Mouse (Mus musculus) heart, postnatal 10 days (tissue): ENCODE measurements at regions not wholly inside any gene's neighbourhood (a gene's known extent, or its start where the extent isn't known, plus 50 kb on each side); places are given as distances from the start of the nearest gene placed in this dataset.

ENCODE experiments used
- DNase-seq, 2 experiments: peaks; one replicate each; pipeline ENCODE4 v3.0.0; 2021
- intact Hi-C: fragments of 180-260 bp; cut with DNase I; formaldehyde crosslinking; loops from one replicate; pipeline ENCODE4 v1.15.1; 2025

DNA sequence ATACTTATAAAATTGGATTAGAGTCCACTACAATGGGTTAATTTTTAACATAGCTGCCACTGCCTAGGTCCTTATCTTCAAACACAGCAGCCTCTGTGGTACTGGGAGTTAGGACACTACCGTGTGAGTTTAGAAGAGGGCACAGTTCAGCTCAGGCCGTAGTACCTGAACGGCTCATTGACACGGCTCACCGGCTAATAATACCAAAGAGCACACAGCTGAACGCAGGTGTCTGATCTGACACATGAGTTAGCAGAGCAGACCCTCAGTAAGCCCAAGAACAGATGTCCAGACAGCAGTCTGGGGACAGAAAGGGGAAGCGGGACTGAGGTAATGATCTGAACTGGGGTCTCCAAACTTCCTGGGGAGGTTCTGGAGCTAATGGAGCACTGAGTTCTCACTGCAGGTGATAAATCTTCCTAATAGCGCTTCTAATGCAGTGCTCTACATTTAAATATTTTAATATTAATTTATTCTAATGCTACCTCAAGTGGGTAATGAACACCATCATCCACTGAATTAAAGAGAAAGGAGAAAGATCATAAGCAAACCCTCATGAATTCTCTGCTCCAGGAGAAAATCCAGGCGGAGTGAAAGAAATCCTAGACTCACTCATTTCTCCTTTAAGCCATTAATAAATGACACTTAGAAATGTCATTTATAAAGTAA is 90.8 kb upstream of the Rapgef5 start:
- DNase-seq: no peak
- intact Hi-C loops: loop anchor here (2.0 to 5.0 kb wide), 2 partner anchors 21 to 107 kb away; no protein-coding TSS in a partner anchor

DNA sequence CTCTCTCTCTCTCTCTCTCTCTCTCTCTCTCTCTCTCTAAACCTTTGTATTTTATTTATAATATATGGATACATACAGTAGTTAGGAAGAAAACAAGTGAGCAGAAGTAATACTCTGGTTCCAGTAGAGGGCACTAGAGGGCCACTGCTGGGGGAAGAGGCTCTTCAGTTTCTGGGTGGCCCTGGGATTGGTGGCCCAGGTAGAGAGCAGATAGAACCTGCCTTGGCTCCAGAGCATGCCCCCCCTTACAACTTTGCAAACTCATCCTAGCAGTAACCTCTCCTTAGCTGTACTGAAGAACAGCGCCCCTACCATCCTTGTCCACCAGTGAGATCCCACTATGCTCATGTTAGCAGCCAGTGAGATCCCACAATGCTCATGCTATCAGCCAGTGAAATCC is 88.8 kb upstream of the Rapgef5 start:
- DNase-seq: peak; percentile 51 to 71
- intact Hi-C loops: loop anchor here (1.0 to 5.0 kb wide), 4 partner anchors 23 to 342 kb away; no protein-coding TSS in a partner anchor

DNA sequence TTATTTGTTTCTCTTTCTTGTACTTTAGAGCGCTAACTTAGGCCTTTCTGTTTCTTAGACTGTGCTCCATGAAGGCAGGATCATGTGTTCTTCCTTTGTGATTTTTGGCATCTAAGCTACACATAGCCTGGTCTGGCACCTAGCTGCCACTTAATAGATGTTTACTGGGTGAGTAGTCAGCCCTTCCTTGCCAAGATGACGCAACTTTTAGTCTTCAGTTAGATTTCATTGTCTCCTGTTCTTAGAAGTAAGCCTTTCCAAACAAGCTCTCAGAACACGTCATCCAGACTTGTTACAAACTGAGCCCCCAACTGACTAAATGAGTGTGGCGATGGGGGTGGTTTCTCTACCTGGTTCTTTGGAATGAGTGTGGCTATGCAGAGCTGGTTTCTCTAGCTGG is 85.4 kb upstream of the Rapgef5 start:
- intact Hi-C loops: no loop called here
- DNase-seq: no peak

DNA sequence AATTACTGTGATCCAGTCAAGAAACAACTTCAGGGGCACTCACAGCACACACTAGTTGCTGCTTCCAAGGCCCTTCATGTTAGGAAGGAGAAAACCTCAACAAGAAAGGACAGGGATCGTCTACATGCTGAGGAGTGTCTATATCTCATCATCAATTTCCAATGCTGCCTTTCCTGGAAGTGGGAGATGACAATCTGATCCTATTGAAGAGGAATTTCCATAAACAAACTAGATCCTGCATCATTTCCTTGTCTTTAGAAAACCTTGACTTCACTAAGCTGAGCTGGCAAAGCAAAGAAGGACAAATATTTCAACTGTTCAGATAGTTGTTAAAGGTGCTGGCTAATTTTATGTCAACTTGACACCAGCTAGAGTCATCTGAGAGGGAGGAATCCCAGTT is 83.5 kb upstream of the Rapgef5 start:
- intact Hi-C loops: no loop called here
- DNase-seq: no peak

- intact Hi-C loops: no loop called here
- no peak for DNase-seq
Measured at GRCm38 (mm10) chr12:117437011-117437410, 79.3 kb upstream of the Rapgef5 start.

DNA sequence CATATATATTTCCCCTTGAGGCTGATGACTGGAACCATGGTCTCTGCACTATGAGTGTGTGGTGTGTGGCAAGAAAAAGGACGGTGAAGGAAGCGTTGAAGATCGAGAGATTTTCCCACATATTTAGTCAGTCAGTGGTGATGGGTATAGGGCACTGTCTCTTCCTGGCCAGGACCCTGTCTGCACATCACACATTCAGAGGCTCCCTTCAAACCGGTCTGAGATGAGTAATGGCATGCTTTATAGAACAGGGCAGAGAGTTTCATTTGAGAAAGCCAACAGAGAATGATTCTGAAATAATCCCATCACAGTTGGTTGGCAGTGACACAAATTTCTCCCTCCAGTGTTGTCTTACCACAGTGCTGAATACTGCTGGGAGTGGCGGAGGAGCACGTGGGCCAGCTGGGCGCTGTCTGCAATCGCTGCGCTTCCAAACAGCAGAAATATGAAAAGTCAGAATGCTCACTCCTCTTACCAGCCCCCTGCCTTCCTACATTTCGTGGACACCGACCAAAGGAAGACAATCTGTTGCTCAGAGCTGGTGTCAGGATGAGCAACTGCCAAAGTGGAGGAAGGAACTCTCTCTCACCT is 77.2 kb upstream of the Rapgef5 start:
- intact Hi-C loops: no loop called here

GRCm38 (mm10) chr12:117444247-117444989 is 71.9 kb upstream of the Rapgef5 start:
- no peak for DNase-seq
- intact Hi-C loops: no loop called here

More for the DNA sequence above, 77.2 kb upstream of the Rapgef5 start:
- no peak for DNase-seq

DNA sequence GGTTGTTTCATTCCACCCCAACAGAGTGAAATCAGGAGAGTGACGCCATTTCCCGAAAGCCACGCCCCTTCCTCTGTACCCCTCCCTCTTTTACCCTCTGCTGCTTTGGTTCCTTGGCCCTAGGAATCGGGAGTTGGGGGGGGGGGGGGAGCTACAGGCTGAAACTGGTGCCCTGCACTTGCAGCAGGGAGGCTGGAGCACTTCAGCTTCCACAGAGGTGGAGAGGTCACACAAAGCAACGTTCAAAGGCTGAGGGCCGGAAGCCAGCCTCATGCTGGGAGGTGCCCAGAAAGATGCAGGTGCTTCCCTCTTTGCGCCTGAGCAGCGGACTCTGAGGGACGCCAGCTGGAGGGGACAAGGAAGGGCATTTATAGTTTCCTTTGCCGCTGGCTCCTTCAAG is 69.1 kb upstream of the Rapgef5 start:
- peak; percentile 39 to 47 for DNase-seq
- intact Hi-C loops: loop anchor here (5.0 kb wide), 1 partner anchor 85 kb away; no protein-coding TSS in a partner anchor

DNA sequence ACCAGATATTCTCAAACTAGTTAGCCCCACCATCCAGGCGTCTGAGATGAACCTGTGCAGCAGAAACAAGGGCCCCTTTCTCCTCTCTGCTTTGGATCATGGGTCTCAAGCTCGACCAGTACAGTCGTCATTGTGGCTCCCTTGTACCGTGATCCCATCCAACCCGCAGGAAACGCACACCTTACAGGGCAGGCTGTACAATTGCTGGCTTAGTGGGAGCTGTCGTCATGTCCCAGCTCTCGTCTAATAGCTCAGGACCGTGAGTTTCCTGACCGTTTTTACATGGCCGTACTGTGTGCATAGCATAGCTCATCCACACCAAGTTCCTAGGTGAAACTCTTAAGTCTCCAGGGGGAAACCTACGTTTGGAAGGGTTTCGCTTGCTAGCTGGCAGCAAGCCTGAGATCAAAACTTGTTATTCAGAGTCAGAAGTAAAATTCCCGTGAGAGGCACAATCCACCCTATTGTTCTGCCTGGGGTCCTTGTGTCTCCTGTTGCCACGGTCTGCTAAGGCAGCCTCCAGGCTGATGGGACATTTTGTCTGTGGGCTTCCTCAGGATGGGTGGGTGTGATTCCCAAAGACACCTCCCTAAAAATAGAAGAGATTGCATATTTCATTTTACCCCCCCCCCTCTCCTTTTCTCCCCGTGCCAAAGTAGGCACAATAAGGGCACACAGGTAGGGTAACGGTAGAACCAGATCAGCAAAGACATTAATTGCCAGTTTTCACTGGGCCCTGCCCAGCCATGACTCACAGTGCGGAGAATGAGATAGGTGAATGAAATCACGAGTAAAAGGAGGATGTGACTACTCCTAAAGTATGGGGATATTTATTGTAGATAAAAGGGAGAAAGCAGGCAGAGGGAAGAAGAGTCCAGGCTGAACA is 68.2 kb upstream of the Rapgef5 start:
- no peak for DNase-seq
- intact Hi-C loops: loop anchor here (5.0 kb wide), 1 partner anchor 84 kb away; no protein-coding TSS in a partner anchor

GRCm38 (mm10) chr12:117449080-117449479 is 67.2 kb upstream of the Rapgef5 start:
- intact Hi-C loops: loop anchor here (5.0 kb wide), 1 partner anchor 83 kb away; no protein-coding TSS in a partner anchor
- no peak for DNase-seq

DNA sequence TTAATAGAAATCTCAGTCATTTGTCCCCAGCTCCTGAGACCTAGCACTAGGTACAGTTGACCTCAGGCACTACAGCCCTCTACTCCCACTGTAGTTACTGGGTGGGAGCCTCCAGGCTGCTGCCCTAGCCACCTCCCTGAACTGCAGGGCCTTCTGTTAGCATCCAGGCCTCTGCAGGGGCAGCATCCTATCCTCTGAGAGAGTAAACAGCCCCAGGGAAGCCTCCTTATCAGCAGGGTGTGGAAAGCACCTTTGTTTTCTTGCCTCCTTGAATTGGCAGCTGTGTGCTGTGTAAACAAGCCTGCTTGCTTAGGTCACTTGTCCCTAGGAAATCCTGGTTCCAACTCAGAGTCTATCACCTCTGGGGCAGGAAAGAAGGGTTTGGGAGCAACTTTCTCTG is 66.2 kb upstream of the Rapgef5 start:
- peak in 1 of 2 experiments; percentile 16 for DNase-seq
- intact Hi-C loops: no loop called here

DNA sequence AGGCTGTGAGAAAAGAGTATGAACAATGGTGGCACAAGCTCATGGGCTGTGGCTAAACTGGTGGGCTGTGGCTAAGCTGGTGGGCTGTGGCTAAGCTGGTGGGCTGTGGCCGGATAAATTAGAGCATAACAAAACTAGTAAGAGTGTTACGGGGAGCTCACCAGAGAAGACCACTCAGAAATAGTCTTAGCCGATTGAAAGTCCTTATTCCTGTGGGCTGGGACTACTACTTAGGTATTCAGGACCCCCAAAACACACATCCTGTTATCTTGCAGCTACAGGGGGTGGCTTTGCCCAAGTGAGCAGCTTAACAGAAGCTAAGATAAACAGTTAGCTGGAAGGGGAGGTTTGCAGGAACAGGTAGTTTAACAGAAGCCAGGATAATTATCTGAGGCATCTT is 65.4 kb upstream of the Rapgef5 start:
- intact Hi-C loops: no loop called here
- DNase-seq: no peak

- DNase-seq: no peak
- intact Hi-C loops: no loop called here
Measured at GRCm38 (mm10) chr12:117451441-117451840, 64.8 kb upstream of the Rapgef5 start.

DNA sequence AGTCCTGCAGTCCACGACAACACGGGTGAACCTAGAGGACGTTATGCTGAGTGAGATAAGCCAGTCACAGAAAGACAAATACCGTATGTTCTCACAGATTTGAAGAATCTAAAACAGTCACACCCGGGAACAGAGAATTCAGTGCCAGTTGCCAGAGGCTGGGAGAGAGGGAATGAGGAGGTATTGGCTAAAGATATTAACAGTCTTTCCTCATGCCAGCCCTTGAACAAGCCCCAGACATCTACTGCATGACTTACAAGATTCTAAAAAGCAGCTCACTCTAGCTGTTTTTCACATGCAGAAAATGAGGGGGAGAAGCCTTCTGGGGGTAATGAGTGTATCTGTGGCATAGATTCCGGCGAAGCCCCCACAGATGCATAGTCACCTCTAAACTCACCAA is 60.5 kb upstream of the Rapgef5 start:
- intact Hi-C loops: no loop called here
- DNase-seq: no peak

GRCm38 (mm10) chr12:117458132-117459070 is 57.9 kb upstream of the Rapgef5 start:
- peak; percentile 32 to 45 for DNase-seq
- intact Hi-C loops: loop anchor here (2.0 kb wide), 1 partner anchor 38 kb away; no protein-coding TSS in a partner anchor

DNA sequence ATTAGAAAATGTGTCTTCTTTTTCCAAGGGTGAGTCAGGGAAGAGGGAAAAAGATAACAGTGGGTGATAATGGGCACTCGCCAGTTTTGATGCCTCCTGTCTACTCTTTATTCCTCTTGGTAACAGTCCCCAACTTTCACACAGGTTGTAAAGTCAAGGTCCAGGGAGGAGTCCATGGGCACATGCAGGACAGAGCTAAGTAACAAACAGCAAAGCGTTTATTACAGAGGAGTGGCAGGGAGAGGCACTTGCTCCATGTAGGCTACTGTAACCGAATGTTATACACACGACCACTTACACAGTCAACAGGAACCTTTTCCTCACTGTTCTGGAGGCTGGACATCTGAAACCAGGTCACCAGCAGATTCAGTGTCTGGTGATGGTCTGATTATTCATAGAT is 56.7 kb upstream of the Rapgef5 start:
- intact Hi-C loops: loop anchor here (2.0 kb wide), 1 partner anchor 37 kb away; no protein-coding TSS in a partner anchor
- DNase-seq: no peak

- intact Hi-C loops: no loop called here
- no peak for DNase-seq
Measured at GRCm38 (mm10) chr12:117465206-117465605, 51.1 kb upstream of the Rapgef5 start.

GRCm38 (mm10) chr12:117465998-117466397 is 50.3 kb upstream of the Rapgef5 start:
- DNase-seq: no peak
- intact Hi-C loops: no loop called here
